Mouse (Mus musculus): Measurements from ENCODE around the gene Sp2. TPM values are rescaled to one million over a fixed set of nuclear protein-coding genes. Genes with fewer than 3 reads are reported as not detected.
A peak's percentile ranks its signal among the peaks of the same experiment; 100 is the strongest.

Gene Sp2
- 9.1 and 10.6 TPM in 2 replicates for polyA plus RNA-seq (2015; fragmentation: Nextera tagmentation; extraction: Ambion mirVana)

DNA sequence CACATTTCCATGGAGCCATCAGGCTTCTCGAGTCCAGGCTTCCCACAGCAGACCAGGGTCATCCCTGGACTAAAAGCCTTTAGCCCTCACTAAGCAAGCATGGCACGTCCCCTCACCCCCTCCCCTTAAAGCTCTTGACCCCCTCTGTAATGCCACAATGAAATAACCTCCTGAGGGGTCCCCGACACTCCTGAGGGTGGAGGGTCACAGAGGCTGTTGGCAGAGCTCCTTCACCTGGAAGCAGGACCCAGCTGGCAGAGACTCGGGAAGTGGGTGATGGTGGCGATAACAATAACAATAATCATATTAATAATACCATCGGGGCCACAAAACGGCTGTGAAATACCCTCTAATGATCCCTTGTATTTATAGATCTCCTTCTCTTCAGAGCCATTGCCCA is at the start of gene Sp2:
Gene Sp2, minus strand, starts transcription at position 101 of the 400 bp plus-strand sequence.
- H3K4me3 ChIP-seq (ENCODE audit: low read depth, low read length), result no peak within 1 kb of the TSS
- no peak for DNase-seq (ENCODE audit: low spot score)
- no peaks in the 10 kb centered on the region for H3K36me3 ChIP-seq (ENCODE audit: insufficient read depth, low read length)
- H3K27ac ChIP-seq (ENCODE audit: low read length), result no peak within 1 kb of the TSS
- H3K27me3 ChIP-seq (replicated peaks; ENCODE audit: insufficient read depth, low read length), result no peaks in the 10 kb centered on the region; the same call in 1 of the 2 replicates
- peaks cover 6% of the 10 kb centered on the region; the same call in 1 of the 2 replicates for H3K4me1 ChIP-seq (ENCODE audit: insufficient read depth, low read depth, low read length)
- no peak within 1 kb of the TSS for H3K9ac ChIP-seq (replicated peaks; ENCODE audit: low read depth)
- 69% methylated on average over 7 of the region's 7 CpGs for WGBS
- H3K9me3 ChIP-seq (ENCODE audit: low read length), result no peaks in the 10 kb centered on the region
- TF ChIP-seq EP300 (IDR thresholded peaks at IDR 0.05), result no peak
- TF ChIP-seq CTCF (IDR thresholded peaks at IDR 0.05), result no peak
- no peak within 1 kb of the TSS for H3K4me2 ChIP-seq (replicated peaks; ENCODE audit: low read depth, low read length)
- no peak for ATAC-seq

DNA sequence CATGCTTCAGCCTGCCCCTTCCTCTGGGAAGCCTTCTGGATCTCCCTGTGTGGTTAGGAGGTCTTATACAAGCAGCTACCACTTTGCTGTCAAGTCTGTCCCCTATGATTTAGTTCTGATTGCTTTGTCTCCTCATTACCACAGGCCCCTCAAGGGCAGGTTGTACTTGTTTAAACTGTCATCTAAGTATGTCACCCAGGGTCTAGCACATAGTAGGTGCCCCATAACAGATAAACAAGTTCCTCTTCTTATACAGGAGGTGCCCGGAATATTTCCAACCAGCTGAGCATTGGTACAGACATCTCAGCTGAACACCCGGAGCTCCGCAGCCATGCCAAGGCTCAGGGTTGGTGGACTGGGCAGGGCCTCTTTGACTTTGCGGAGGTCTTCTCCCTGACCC is 49.7 kb upstream of the Sp2 start:
- Histone ChIP-seq H3K27me3 (replicated peaks; ENCODE audit: insufficient read depth, low read length) (no peaks in the 10 kb centered on the region), H3K36me3 (ENCODE audit: insufficient read depth, low read length) (no peaks in the 10 kb centered on the region), H3K27ac (ENCODE audit: low read length) (no peak overlapping the region), H3K9ac (replicated peaks; ENCODE audit: low read depth) (no peak overlapping the region), H3K4me2 (replicated peaks; ENCODE audit: low read depth, low read length) (no peak overlapping the region), H3K4me1 (ENCODE audit: insufficient read depth, low read depth, low read length) (peaks cover 6% of the 10 kb centered on the region; the same call in 1 of the 2 replicates), H3K4me3 (ENCODE audit: low read depth, low read length) (no peak overlapping the region), H3K9me3 (ENCODE audit: low read length) (no peaks in the 10 kb centered on the region)
- DNase-seq (ENCODE audit: low spot score) (no peak), ATAC-seq (no peak)
- TF ChIP-seq CTCF (IDR thresholded peaks at IDR 0.05) (no peak), EP300 (IDR thresholded peaks at IDR 0.05) (no peak)
- WGBS, result 88% methylated on average over 4 of the region's 4 CpGs

DNA sequence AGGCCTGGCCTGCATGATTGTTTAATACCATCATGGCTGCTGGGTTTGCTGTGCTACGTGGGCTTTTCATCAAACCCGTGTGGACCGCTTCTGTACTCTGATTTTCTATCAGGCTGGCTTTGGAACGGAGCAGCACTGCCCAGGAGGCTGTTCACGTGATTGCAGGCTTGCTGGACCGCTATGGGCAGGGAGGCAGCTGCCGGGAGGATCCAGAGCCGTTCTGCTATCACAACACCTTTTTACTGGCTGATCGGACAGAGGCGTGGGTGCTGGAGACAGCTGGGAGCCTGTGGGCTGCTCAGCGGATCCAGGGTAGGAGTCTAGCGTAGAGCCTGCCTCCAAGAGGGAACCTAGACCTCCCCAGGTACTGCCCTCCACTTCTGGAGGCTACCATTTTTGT is 49.2 kb upstream of the Sp2 start:
- DNase-seq (ENCODE audit: low spot score) (no peak), ATAC-seq (no peak)
- no peak overlapping the region for H3K4me3 ChIP-seq (ENCODE audit: low read depth, low read length)
- H3K9me3 ChIP-seq (ENCODE audit: low read length), result no peaks in the 10 kb centered on the region
- H3K4me2 ChIP-seq (replicated peaks; ENCODE audit: low read depth, low read length), result no peak overlapping the region
- no peak overlapping the region for H3K9ac ChIP-seq (replicated peaks; ENCODE audit: low read depth)
- H3K27ac ChIP-seq (ENCODE audit: low read length), result no peak overlapping the region
- TF ChIP-seq CTCF (IDR thresholded peaks at IDR 0.05), result no peak
- TF ChIP-seq EP300 (IDR thresholded peaks at IDR 0.05), result no peak
- H3K27me3 ChIP-seq (replicated peaks; ENCODE audit: insufficient read depth, low read length), result no peaks in the 10 kb centered on the region
- H3K36me3 ChIP-seq (ENCODE audit: insufficient read depth, low read length), result no peaks in the 10 kb centered on the region
- WGBS, result 77% methylated on average over 12 of the region's 12 CpGs
- H3K4me1 ChIP-seq (ENCODE audit: insufficient read depth, low read depth, low read length), result peaks cover 6% of the 10 kb centered on the region; the same call in 1 of the 2 replicates

DNA sequence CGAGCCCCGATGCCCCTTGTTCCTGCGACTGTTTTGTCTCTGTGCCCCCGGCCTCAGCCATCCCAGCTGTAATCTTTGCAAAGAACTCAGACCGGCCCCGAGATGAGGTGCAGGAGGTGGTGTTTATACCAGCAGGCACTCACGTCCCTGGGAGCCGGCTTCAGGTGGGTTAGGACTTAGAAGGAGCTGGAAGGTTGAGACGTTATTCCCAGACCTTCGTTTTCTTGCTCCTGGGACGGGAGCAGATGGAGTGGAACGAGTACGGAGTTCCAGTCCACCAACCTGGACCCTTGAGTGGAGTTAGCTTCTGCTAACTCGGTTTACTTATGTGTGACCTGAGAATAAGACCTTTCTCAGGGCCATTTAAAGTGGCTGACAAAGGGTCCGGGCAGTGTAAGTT is 47.7 kb upstream of the Sp2 start:
- WGBS, result 13% methylated on average over 15 of the region's 15 CpGs
- DNase-seq (ENCODE audit: low spot score) (no peak), ATAC-seq (no peak)
- TF ChIP-seq CTCF (IDR thresholded peaks at IDR 0.05) (no peak), EP300 (IDR thresholded peaks at IDR 0.05) (no peak)
- Histone ChIP-seq H3K9me3 (ENCODE audit: low read length) (no peaks in the 10 kb centered on the region), H3K27me3 (replicated peaks; ENCODE audit: insufficient read depth, low read length) (no peaks in the 10 kb centered on the region), H3K9ac (replicated peaks; ENCODE audit: low read depth) (peak overlapping the region; percentile 37), H3K4me2 (replicated peaks; ENCODE audit: low read depth, low read length) (peak overlapping the region; percentile 68), H3K4me3 (ENCODE audit: low read depth, low read length) (peak overlapping the region; percentile 62), H3K27ac (ENCODE audit: low read length) (peak overlapping the region; percentile 69), H3K36me3 (ENCODE audit: insufficient read depth, low read length) (no peaks in the 10 kb centered on the region), H3K4me1 (ENCODE audit: insufficient read depth, low read depth, low read length) (peaks cover 10% of the 10 kb centered on the region; the same call in 1 of the 2 replicates)

DNA sequence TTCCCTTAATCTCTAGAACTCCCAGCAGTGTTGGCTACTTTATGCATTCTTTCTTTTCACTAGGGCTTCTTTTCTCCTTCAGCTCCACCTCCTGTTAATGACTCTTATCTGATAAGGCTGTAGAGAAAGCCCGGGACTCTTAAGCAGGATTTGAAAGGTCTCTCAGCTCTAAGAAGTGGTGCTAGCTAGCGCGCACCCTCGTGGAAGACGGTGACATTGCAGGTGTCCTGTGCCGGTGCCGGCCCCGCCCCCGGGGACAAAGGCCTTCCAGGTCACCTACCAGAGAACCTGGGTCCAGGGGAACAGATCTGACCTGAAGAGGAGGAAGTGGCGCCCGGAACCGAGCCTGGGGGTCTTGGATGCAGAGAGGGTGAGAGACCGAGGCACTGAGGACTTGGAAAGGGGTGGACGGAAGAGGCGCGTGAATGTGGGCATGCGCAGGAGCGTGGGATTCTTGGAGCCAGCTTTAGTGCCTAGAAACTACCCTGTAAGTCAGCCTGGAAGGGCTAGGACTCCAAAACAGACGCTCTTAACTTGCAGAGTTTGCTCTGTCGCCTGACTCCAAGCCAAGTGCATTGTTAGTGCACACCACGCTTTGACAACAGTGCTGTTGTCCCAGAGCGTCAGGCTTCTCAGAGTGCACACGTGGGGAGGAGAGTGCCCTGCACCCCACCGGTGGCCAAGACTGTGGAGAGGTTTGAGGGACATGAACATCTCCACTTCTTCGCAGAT is 47.1 kb upstream of the Sp2 start, which contains the start of gene Scrn2:
Gene Scrn2, plus strand, starts transcription at position 253 of the 732 bp plus-strand sequence.
- ATAC-seq (peak; percentile 90), DNase-seq (ENCODE audit: low spot score) (peak; percentile 97)
- under 1% methylated on average over 25 of the region's 25 CpGs for WGBS

DNA sequence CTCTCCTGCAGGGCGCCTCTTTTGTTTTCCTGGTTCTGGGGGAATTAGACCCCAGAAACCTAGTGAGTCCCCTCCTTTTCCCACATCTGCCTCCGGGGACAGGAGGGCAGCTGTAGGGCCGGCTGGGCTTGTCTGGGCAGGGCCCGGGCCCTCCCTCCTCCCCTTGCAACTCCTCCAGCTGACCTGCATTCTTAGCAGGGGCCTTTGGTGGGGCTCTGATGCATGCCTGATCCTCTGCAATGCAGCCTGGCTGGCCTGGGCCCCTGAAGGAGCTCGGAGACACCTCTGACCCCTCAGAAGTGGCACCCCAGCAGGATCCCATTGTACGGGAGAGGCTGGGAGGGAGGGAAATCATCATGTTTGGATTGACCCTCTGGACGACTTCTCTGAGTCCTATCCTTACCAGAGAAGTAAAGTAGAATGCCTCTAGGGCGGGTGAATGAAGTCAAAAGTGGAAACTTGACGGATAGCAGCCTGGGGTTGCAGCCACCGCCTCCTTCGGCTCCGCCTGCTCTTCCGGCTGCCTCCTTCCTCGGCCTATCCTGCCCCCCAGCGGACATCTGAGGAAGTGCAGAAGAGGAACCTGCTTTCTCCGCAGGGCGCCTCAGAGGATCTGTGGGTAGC is 43.1 kb upstream of the Sp2 start:
- DNase-seq (ENCODE audit: low spot score), result peak; percentile 94
- Histone ChIP-seq H3K36me3 (ENCODE audit: insufficient read depth, low read length) (no peaks in the 10 kb centered on the region), H3K4me3 (ENCODE audit: low read depth, low read length) (no peak overlapping the region), H3K4me1 (ENCODE audit: insufficient read depth, low read depth, low read length) (peaks cover 16% of the 10 kb centered on the region), H3K9me3 (ENCODE audit: low read length) (no peaks in the 10 kb centered on the region), H3K27me3 (replicated peaks; ENCODE audit: insufficient read depth, low read length) (peaks cover 12% of the 10 kb centered on the region), H3K9ac (replicated peaks; ENCODE audit: low read depth) (no peak overlapping the region), H3K4me2 (replicated peaks; ENCODE audit: low read depth, low read length) (peak overlapping the region; percentile 49), H3K27ac (ENCODE audit: low read length) (peak overlapping the region; percentile 34; the same call in 1 of the 2 replicates)
- 4% methylated on average over 17 of the region's 17 CpGs for WGBS
- peak; percentile 98 for TF ChIP-seq CTCF (IDR thresholded peaks at IDR 0.05)
- no peak for TF ChIP-seq EP300 (IDR thresholded peaks at IDR 0.05)
- peak; percentile 53 for ATAC-seq

More for the DNA sequence above, 47.1 kb upstream of the Sp2 start, which contains the start of gene Scrn2:
- Histone ChIP-seq H3K4me2 (replicated peaks; ENCODE audit: low read depth, low read length) (peak within 1 kb of the TSS; percentile 68), H3K4me1 (ENCODE audit: insufficient read depth, low read depth, low read length) (peaks cover 10% of the 10 kb centered on the region; the same call in 1 of the 2 replicates), H3K9ac (replicated peaks; ENCODE audit: low read depth) (peak within 1 kb of the TSS; percentile 37), H3K36me3 (ENCODE audit: insufficient read depth, low read length) (no peaks in the 10 kb centered on the region), H3K27ac (ENCODE audit: low read length) (peak within 1 kb of the TSS; percentile 69), H3K9me3 (ENCODE audit: low read length) (no peaks in the 10 kb centered on the region), H3K27me3 (replicated peaks; ENCODE audit: insufficient read depth, low read length) (no peaks in the 10 kb centered on the region), H3K4me3 (ENCODE audit: low read depth, low read length) (peak within 1 kb of the TSS; percentile 62)
- TF ChIP-seq CTCF (IDR thresholded peaks at IDR 0.05) (peak; percentile 91), EP300 (IDR thresholded peaks at IDR 0.05) (0 out of 2 replicates have a peak, but pooled peaks have one; percentile 44)

Measured in lung, postnatal 0 days (tissue).